Mouse (Mus musculus): Measurements from ENCODE around the gene Fank1.

- TF ChIP-seq GATA1 (IDR thresholded peaks at IDR 0.05; ENCODE audit: borderline replicate concordance, low read length): no peak
- no peak for TF ChIP-seq FLI1 (IDR thresholded peaks at IDR 0.05; ENCODE audit: low read length)
Measured at GRCm38 (mm10) chr7:133928981-133929380, 152.3 kb downstream of the Fank1 start.
